Mouse (Mus musculus) heart, adult 8-10 months (tissue): ENCODE measurements around the gene Gm20532. TPM values are rescaled to one million over a fixed set of nuclear protein-coding genes. Genes with fewer than 3 reads are reported as not detected.
A peak's percentile ranks its signal among the peaks of the same experiment; 100 is the strongest.

ENCODE experiments used
- DNase-seq: peaks from one replicate; pipeline ENCODE4 v3.0.0; 2022; ENCODE audit warnings: low spot score
- total RNA-seq, 4 experiments: library from RNA; stranded (reverse); gene quantifications; 2 replicates each; pipeline ENCODE4 v1.2.4; 2022

Gm20532 gene
- total RNA-seq, 4 experiments from 2014 or later = not detected

DNA sequence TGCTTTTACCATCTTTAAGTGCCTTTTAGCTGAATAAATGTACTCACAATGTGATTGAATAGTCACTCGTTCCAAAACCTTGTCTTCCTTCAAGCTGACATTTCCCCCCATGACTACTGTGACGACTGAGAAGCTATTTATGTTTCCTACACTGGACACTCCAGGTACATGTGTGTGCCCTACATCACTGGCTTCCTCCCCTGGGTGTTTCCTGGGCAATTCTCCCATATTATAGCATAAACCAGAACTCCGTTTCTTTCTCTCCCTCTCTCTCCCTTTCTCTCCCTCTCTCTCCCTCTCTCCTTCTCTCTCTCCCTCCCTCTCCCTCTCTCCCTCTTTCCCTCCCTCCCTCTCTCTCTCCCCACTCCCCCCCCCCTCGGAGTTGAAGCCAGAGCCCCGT lies 12.6 kb upstream of the Gm20532 start:
- DNase-seq = no peak

- DNase-seq = no peak
These were observed 11.6 kb upstream of the Gm20532 start for GRCm38 (mm10) chr2:26574862-26575261.

- no peak for DNase-seq
These were observed 11.1 kb upstream of the Gm20532 start for GRCm38 (mm10) chr2:26575378-26575777.

DNA sequence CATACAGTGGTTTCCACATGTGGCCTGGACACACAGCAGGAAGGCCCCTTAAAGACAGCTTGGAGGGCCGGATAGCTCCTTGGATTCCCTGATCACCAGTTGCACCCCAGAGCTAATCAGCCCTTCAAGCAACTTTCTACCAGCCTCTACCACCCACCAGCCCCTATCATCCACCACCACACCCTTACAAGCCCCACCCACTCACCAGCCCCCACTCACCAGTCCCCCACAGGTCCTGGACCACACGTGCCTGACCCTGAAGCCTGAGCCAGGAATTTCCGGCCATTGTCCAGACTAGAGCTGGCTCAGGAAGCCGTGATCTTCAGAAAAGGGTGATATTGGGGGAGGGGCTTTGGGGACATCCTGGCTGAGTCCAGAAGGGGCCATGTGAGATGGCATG lies 10.6 kb upstream of the Gm20532 start:
- DNase-seq = peak; percentile 80

- no peak for DNase-seq
These were observed 10.0 kb upstream of the Gm20532 start for GRCm38 (mm10) chr2:26576462-26576861.

- peak; percentile 91 for DNase-seq
These were observed 8.1 kb upstream of the Gm20532 start for GRCm38 (mm10) chr2:26578369-26578768.

- no peak for DNase-seq
These were observed 6.7 kb upstream of the Gm20532 start, which contains the start of gene Egfl7 for GRCm38 (mm10) chr2:26579714-26580113. Egfl7 (plus strand) TSS chr2:26580014.

- no peak for DNase-seq
These were observed 5.7 kb upstream of the Gm20532 start for GRCm38 (mm10) chr2:26580751-26581150.

DNA sequence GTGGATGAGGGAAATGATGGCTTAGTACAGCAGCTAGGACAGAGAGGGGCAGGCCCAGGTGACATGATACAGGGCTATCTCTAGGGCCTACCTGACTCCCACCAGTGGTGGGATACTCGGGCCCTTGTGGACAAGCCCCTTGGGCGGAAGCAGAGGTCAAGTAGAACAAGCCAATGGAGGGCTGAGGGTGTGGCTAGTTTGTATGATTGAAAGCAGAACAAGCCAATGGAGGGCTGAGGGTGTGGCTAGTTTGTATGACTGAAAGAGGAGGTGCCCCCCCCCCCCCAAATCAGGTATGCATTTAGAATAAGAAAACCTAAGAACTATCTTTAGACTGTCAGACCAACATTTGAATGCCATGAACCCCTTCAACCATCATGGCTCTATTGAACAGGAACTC lies 4.2 kb upstream of the Gm20532 start:
- peak; percentile 75 for DNase-seq

DNA sequence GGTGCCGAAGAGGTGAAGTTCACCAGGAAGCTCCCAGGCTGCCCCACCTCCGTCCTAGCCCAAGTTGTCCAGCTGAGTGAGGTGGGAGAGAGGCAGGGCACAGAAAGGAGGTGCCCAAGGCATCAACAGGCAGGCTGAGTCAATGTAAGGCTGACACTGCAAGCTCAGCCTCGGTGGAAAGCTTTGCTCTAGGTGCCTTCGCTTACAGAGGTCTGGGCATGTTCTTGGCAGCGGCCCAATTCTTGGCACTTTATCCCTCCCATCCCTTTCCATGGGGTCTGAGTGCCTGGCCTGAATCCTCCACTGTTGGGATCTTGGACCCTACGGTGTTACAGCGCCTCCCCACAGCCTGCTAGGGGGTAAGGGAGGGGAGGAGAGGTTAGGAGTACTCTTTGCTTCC lies 3.7 kb upstream of the Gm20532 start:
- no peak for DNase-seq

- DNase-seq = peak; percentile 92
These were observed 2.8 kb upstream of the Gm20532 start for GRCm38 (mm10) chr2:26583640-26584039.

- no peak for DNase-seq
These were observed 726 bp upstream of the Gm20532 start for GRCm38 (mm10) chr2:26585713-26586112.

GRCm38 (mm10) chr2:26587044-26587405 lies 586 bp downstream of the Gm20532 start:
- no peak for DNase-seq

- DNase-seq = no peak
These were observed 2.1 kb downstream of the Gm20532 start for GRCm38 (mm10) chr2:26588573-26588972.

GRCm38 (mm10) chr2:26589284-26589683 lies 2.8 kb downstream of the Gm20532 start:
- DNase-seq = no peak

GRCm38 (mm10) chr2:26590282-26590681 lies 3.8 kb downstream of the Gm20532 start:
- no peak for DNase-seq

GRCm38 (mm10) chr2:26590962-26591361 lies 4.5 kb downstream of the Gm20532 start:
- no peak for DNase-seq

- no peak for DNase-seq
These were observed 5.0 kb downstream of the Gm20532 start for GRCm38 (mm10) chr2:26591416-26591815.

DNA sequence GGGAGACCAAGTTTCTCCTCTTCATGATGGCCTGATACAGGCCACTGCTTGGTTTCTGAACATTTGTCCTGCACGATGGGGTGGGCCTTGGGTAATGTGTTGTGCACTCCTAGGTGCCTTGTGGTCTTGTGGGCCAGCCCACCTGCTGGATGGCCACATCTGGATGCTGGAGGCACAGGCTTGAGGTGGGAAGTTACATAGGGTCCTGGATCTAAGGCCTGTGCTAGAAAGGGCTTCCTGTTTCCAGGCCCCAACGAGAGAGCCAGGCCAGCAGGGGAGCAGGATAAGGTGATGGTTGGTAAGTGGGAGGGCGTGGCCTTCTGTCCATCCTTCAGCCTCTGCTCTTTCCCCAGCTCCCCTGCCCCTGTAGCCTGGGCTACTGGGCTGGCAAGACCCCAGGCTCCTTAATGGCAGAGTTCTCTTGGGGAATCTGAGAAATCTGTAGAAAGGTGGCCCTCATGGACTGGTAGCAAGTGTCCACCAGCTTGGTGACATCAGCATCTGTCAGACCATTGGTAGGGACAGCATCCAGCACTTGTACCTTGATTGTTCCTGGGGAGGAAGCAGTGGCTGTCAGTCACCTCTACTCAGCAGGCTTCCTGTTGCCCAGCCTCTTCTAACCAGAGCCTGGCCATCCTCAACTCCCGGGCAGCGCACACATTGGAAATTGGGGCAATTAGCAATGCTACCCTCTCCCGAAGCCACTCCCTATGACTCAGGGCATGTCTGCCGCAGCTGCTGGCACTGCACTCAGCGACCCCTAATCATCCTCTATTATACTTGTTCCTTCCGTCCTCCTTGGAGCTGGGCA lies 7.0 kb downstream of the Gm20532 start:
- DNase-seq = no peak

GRCm38 (mm10) chr2:26594022-26594346 lies 7.5 kb downstream of the Gm20532 start:
- peak; percentile 77 for DNase-seq

DNA sequence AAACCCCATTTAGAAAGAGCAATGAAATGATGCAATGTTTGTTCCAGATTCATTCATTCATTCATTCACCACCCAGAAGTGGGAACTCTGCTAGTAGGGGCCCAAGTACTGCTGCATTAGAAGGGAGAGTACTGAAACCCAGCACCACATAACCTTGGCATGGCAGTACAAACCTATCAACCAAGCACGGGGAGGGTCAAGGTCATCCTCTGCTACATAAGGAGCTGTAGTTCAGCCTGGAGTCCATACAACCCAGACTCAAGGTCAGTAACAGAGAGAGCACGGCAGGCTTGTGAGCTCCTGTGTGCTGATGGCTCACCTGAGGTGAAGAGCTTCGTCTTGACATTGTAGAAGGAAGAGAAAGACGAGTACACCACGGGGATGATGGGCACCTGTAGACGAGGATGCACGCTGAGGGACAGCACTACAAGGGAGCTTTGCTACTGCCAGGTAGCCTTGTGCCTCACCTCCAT lies 8.1 kb downstream of the Gm20532 start:
- no peak for DNase-seq

DNA sequence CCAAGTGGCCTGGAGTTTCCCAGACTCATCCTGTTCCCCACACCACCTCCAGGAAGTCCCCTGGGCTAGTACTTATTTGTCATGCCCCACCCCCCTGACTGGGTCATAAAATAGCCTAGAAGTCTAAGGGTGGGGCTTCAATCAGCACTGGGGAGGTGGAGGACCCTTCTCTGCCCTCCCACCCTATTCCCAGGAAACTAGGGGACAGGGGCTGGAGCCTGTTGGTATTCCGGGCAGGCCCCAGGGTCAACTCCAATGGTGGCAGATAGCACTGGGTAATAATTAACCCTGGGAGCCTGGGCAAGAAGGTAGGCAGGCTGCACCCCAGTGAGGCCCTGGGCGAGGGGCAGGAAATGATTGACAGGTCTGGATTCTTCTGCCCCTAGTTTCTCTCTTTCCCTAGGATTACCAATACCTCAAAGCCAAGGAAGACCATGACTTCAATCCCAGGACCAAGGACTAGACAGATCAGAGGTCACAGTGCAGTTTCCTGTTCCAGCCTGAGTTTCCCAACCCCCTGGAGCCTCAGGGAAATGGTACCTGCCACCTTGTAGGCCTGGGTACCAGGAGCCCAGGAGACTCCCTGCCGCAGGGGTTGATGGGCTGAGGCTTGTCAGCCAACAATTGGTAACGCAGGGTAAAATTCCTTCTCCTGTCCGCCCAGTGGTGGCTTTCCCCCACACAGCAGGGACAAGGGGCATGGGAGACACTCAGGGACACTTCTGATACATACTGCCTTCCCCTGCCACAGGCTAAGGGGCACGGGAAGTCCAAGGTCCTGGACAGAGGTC lies 8.7 kb downstream of the Gm20532 start:
- DNase-seq = no peak
